Mouse (Mus musculus) ES-CJ7 (cell line): Measurements from ENCODE around the gene Eif4ebp2.

ENCODE experiments used
- DNase-seq: peaks from one replicate; pipeline ENCODE4 v3.0.0; 2011; ENCODE audit warnings: low read depth, low spot score

Eif4ebp2 gene

GRCm38 (mm10) chr10:61418131-61418900 is 34.1 kb downstream of the Eif4ebp2 start:
- peak; percentile 87 for DNase-seq

GRCm38 (mm10) chr10:61417672-61418071 is 34.8 kb downstream of the Eif4ebp2 start, which contains the start of gene Nodal:
Gene Nodal, plus strand, starts transcription at chr10:61417972.
- no peak for DNase-seq

DNA sequence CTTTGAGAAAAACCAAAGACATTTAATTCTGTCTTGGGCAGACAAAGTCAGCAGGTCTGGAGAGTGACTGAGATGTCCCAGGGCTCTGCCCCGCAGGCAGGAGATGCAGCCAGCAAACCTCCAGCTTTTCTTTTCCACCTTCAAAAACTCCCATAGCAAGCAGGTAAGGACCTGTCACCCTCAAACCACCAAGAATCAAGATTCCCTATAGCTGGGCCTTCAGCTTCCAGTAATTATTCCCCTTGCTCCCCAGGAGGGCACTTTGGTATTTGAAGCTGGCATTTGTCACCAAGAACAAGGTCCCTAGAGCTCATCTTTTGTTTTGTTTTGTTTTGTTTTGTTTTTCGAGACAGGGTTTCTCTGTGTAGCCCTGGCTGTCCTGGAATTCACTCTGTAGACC is 35.4 kb downstream of the Eif4ebp2 start:
- DNase-seq, result peak; percentile 72

DNA sequence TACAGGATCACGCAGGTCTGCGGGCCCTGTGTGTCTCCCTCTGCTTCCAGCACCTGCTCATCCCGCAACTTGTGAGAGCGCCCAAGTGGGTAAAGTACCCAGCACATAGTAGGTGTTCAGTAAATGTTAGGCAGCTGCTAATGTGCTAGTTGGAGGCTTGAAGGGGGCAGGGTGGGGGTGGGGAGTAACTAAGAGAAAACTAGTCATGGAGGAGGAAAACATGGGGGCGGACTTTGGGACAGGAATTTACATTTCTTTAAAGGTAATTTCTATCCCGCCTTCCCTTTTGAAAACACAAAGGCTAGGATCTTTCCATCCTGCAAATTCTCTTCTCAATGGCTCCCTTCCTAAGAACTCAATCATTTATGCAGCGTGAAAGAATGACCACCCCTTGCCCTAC is 35.9 kb downstream of the Eif4ebp2 start:
- DNase-seq, result peak; percentile 86

DNA sequence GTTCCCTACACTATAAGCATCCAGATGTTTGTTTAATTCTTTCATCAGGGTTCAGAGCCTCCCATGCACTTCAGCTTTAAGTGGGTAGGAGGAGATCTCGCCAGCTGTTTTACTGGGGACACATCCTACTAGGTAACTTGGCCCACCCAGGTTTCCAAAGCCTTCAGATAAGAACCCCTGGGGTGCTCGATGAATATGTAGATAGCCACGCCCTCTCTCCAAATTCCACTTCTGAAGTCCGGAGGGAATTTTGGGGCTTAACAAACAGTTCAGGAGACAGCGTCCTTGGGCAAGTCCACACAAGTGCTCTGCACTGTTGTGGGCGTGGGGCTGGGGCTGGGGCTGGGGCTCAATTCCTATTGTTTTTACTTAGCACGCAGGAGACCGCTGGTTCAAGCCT is 36.6 kb downstream of the Eif4ebp2 start:
- DNase-seq, result peak; percentile 100

DNA sequence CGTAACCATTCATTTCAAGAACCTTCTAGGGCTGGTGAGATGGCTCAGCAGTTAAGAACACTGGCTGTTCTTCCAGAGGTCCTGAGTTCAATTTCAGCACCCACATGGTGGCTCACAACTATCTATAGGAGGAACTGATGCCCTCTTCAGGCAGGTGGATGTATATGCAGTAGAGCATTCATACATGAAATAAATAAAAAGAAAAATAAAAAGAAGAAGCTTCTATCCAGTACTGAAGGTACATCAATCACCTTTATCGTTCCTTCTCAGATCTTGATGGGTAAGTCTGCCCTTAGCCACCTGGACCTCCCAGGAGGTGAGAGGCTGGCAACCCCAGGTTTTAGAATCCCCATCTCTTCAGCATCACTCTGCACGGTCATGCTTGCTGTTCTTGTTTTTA is 37.2 kb downstream of the Eif4ebp2 start:
- DNase-seq, result peak; percentile 49

GRCm38 (mm10) chr10:61412910-61413625 is 39.4 kb downstream of the Eif4ebp2 start:
- no peak for DNase-seq

GRCm38 (mm10) chr10:61410193-61410592 is 42.3 kb downstream of the Eif4ebp2 start:
- DNase-seq, result peak; percentile 56

DNA sequence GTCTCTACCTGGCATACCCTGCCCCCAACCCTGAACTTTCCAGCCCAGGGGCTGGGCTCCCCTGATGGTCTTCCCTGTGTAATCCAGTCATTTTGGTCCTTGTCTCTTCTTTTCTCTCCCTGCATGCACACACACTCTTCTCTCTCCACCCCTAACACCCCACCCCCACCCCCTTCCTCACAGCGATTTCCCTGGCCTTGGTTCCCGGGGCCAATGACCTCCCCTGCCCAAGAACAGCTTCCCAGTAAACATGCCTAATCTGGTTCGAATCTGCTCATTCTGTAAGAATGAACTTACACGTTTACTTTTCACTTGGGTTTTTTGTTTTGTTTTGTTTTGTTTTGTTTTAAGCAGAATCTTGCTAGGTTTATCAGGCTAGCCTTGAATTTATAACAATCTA is 42.7 kb downstream of the Eif4ebp2 start:
- DNase-seq, result peak; percentile 48

DNA sequence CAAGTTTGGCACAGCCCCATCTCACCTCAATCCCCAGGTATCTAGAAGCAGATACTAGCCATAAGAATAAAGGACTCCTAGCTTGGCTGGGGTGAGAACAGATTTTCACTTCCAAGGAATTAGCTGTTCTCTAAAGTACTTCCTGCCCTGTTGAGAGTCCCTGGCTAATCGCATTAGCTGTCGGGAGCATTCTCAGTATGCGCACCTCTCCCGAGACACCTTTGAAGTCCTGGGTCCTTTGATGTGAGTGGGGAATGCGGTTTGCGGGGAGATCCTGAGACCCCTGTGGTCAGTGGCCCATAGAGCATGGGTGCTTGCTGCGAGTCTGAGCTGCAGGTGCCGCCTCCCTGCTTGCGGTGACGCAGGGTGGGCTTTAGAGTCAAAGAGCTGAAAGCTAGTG is 46.5 kb downstream of the Eif4ebp2 start:
- DNase-seq, result peak; percentile 47

GRCm38 (mm10) chr10:61402911-61403310 is 49.5 kb downstream of the Eif4ebp2 start:
- no peak for DNase-seq

DNA sequence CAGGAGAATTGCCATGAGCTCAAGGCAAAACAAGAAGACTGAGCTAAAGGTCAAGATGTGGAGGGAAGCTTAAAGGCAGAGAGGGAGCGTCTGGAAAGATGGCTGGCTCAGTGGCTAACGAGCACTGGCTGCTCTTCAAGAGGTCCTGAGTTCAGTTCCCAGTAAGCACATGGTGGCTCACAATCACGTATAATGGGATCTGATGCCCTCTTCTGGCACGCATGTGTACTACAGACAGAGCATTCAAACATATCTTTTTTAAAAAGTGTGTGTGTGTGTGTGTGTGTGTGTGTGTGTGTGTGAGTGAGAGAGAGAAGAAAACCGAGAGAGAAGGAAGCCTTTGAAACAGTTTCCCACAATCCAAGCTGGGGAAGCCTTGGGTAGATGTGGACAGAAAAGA is 50.0 kb downstream of the Eif4ebp2 start:
- peak; percentile 82 for DNase-seq

DNA sequence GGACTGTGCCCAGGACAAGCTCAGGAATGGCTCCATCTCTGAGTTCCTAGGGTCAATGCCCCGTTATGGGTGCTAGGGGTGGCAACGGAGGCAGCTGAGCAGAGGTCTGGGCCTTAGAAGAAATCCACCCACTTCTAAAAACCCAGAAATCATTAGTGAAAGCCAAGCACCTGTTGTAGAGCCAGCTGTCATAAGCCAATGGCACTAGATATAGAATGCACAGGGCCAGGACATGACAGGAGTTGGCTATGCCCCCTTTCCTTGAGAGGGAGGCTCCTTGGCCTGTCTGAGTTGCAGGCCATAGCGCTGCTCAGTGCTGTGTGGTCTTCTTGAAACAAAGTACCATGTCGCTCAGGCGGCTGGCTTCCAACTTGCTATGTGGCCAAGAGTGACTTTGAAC is 52.1 kb downstream of the Eif4ebp2 start:
- no peak for DNase-seq

DNA sequence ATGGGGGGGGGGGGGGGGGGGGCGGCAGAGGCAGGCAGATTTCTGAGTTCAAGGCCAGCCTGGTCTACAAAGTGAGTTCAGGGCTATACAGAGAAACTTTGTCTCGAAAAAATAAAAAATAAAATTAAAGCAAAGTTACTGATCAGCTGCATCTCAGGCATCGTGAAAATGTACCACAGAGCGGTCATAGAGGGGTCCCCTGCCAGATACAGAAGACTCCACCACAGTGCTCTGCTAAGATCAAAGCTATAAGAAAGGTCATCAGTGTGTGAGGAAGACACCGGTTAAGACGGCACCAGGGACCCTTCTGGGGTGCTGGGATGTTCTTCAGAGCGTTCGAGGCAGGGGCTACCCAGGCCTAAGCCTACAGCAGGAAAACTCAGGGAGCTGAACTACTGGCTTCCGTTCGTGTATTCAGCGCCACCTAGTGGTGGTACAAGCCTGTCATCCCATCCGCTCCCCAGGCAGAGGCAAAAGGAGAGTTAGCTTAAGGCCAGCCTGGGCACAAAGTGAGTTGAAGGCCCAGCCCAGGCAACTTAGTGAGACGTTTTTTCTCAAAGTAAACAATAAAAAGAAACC is 53.2 kb downstream of the Eif4ebp2 start:
- DNase-seq, result peak; percentile 89

- peak; percentile 57 for DNase-seq
Measured at GRCm38 (mm10) chr10:61398125-61398524, 54.3 kb downstream of the Eif4ebp2 start.

DNA sequence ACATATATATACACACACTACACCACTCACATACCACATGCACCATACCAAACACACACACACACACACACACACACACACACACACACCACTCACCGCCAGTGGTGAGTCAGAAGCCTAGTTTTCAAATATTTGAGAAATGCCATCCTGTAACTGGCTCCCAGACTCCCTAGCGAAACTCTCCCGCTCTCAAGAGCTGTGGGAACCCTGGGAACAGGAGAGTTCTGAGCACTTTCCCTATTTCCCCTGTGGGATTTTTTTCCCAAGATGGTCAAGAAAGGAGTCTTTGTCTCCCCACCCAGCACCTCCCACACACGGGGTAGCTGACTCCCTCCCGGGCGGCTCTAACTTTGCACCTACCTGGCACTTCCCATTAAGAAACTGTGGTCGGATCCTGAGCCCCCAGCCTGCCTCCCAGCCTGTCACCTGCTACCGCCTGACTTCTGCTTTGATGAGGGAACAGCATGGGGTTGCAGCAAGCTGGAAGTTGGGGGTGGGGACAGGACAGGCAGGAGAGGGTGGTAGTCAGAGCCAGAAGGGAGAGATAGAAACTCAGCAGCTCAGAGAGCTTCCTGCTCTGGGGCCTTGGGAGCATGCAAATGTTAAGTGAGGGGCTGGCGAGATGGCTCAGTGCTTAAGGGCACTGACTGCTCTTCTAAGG is 57.9 kb downstream of the Eif4ebp2 start:
- peak; percentile 81 for DNase-seq

GRCm38 (mm10) chr10:61392584-61392983 is 59.9 kb downstream of the Eif4ebp2 start:
- no peak for DNase-seq

DNA sequence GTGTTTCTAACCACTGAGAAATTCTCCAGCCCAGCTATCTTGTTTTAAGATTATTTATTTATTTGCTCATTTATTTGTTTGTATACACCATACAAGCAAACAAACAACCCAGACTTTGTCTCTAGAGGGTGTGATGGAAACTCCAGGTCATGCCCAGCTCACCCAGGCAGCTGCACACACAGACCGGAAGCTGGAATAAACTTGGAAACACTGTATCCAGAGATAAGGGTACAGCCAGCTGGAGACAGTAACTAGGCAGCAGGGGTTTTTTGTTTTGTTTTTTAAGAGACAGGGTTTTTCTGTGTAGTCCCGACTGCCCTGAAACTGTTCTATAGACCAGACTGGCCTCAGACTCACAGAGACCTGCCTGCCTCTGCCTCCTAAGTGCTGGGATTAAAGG is 62.3 kb downstream of the Eif4ebp2 start:
- DNase-seq, result no peak

DNA sequence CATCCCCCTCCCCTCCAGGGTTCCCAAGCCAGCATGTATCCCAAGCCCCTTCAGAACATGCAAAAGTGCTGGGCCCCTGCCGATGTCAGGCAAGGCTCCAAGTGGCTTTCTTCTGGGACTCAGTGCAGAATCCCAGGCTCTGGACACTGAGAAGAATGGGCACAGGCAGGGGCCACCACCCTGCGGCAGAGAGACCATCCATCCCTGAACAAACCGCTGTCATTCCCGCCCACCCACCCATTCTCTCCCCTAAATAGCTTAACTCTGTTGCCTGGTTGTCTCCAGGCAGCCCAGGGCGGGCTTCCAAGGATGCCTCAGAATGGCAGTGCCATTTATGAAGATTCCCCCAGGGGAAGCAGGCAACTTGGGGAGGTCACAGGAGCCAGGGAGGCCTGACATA is 63.4 kb downstream of the Eif4ebp2 start:
- DNase-seq, result no peak

DNA sequence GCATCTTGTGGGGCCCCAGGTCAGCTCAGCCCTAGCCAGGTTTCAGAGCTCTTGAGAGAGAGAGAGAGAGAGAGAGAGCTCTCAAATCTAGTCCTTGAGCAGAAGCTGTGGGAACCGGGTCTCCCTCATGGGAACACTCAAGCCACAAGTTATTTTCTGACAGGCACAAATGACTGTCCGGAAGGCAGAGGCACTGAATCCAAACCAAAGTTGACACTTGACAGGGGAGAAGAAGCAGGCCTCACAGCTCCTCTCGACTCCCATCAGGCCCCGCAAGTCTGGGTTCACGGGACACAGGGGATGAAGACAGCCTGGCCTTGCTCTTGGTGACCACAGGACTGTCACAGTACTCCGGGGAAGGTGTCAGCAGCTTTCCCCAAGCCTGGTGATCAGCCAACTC is 66.2 kb downstream of the Eif4ebp2 start:
- DNase-seq, result no peak

DNA sequence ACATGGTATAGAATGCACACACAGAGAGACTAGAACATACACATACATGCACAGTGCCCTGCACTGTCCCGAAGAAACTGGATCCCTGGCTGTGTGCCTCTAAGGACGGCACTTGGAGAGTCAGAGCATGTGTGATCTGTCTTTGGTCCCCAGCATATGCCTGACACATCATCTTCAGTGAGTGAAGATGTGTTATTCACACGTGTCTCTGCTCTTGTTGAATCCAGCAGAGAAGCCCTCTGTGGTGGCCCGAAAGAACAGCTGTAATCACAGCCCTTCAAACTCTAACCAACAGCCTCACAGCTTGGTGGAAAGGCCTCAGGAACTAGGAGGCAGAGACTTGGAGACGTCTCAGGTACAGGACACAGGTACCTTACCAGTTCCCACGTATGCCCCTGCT is 67.3 kb downstream of the Eif4ebp2 start:
- DNase-seq, result no peak

DNA sequence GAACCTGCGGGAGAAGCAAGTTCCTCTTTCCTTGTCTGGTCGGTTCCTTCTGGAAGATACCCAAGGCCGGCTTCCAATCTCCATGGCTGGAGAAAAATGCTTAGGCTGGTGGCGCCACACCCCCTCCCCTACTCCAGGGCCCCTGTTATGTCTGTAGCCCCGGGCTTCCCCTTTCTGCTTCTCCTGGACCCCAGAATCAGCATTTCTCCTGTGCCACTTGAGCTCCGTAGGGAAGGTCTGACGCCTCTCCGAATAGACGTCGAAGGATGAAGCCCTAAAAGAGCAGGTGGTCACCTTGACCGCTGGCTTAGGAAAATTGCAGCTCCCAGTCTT is 68.8 kb downstream of the Eif4ebp2 start:
- no peak for DNase-seq
